Mouse (Mus musculus): Measurements from ENCODE around the gene 4930518I15Rik. TPM values are rescaled to one million over a fixed set of nuclear protein-coding genes. Genes with fewer than 3 reads are reported as not detected.

4930518I15Rik gene
- polyA plus RNA-seq, 1 experiment from 2014 or later: 7.2 TPM

DNA sequence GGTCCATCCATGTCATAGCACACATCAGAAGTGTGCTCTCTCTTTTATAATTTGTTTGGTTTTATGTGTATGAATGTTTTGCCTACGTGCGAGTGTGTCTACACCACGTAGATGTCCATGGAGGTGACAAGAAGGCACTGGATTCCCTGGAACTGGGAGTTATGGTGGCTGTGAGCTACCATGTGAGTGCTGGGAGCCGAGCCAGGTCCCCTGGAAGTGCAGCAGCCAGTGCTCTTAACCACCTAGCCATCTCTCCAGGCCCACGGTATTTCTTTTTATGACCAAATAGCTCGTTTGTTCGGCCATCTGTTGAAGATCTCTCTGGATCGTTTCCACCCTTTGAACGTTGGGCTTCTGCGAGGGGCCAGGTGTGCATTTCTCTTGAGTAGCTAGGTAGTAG, 14.4 kb downstream of the 4930518I15Rik start:
- Histone ChIP-seq H3K27me3 (ENCODE audit: insufficient read depth, low read length) (no peaks in the 10 kb centered on the region), H3K36me3 (ENCODE audit: insufficient read depth) (peaks cover 41% of the 10 kb centered on the region), H3K9ac (no peak overlapping the region), H3K4me2 (peak overlapping the region; percentile 75), H3K4me1 (ENCODE audit: insufficient read depth) (peaks cover 38% of the 10 kb centered on the region), H3K27ac (ENCODE audit: low read depth) (no peak overlapping the region), H3K9me3 (ENCODE audit: low read depth, low read length) (no peaks in the 10 kb centered on the region), H3K4me3 (ENCODE audit: low read depth, low read length) (no peak overlapping the region; the same call in 1 of the 2 replicates)
- no peak for TF ChIP-seq CTCF (IDR thresholded peaks at IDR 0.05; ENCODE audit: low read depth)
- no peak for ATAC-seq (ENCODE audit: insufficient read depth)
- DNase-seq: no peak
- WGBS: 65% methylated on average over 10 of the region's 10 CpGs

DNA sequence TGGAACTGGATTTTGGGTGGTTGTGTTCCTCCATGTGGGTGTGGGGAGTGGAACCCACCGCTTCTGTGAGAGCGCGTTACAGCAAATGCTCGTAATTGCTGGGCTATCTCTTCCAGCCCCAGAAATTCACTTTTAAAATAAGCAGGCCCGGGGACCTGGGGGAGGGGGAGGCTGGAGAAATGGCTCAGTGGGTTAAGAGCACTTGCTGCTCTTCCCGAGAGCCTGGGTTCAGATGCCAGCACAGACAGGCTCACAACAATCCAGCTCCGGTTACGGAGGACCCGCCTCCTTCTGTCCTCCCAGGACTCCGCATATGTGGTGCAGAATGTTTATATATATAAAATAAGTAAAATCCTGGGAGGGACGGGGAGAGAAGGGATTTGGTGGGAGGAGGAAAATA, 15.0 kb downstream of the 4930518I15Rik start:
- H3K4me1 ChIP-seq (ENCODE audit: insufficient read depth): peaks cover 41% of the 10 kb centered on the region
- peak overlapping the region; percentile 91 for H3K4me3 ChIP-seq (ENCODE audit: low read depth, low read length)
- ATAC-seq (ENCODE audit: insufficient read depth): no peak
- H3K27me3 ChIP-seq (ENCODE audit: insufficient read depth, low read length): no peaks in the 10 kb centered on the region
- H3K36me3 ChIP-seq (ENCODE audit: insufficient read depth): peaks cover 35% of the 10 kb centered on the region
- WGBS: 10% methylated on average over 11 of the region's 11 CpGs
- H3K27ac ChIP-seq (ENCODE audit: low read depth): peak overlapping the region; percentile 96
- peak; percentile 65 for DNase-seq
- no peak for TF ChIP-seq CTCF (IDR thresholded peaks at IDR 0.05; ENCODE audit: low read depth)
- H3K4me2 ChIP-seq: peak overlapping the region; percentile 75
- peak overlapping the region; percentile 86 for H3K9ac ChIP-seq
- H3K9me3 ChIP-seq (ENCODE audit: low read depth, low read length): no peaks in the 10 kb centered on the region

DNA sequence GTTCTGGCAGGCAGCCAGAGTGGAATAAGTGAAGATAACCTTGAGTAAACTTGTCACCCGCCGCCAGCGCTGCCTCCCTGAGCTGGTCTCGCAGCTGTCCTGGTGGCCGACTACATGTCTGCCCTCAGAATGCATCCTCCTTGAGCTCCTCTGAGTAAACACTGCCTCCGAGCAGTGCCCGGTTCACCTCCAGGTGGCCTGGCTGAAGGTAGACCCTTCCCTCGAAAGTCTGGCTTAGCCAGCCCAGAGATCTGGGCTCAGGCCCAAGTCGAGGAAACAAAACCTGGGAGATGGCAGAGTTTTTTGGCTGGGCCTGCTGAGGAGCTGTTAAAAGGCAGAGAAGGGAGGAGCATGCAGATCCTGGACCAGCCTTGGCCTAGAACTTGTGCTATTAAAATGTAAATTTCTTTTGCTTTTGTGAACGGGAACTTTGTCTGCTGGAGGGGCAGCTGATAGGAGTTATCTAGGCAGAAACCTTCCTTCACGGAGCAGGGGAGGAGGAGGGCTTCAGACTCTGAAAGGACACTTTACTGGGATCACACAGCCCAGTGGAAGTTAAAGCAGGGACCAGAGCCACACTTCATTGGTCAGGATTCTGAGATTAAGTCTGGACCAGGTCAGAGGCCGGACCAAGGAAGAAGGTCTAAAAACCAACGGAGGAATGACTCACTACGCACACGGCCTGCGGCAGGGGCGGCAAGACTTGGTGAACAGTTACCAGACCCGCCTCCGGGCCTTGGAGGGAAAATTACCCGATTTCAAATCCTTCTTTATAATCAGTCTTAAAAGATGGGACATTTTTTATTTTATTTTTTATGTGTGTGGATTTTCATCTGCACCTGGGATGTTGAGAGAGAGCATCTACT, 15.7 kb downstream of the 4930518I15Rik start:
- H3K4me3 ChIP-seq (ENCODE audit: low read depth, low read length): peak overlapping the region; percentile 91

DNA sequence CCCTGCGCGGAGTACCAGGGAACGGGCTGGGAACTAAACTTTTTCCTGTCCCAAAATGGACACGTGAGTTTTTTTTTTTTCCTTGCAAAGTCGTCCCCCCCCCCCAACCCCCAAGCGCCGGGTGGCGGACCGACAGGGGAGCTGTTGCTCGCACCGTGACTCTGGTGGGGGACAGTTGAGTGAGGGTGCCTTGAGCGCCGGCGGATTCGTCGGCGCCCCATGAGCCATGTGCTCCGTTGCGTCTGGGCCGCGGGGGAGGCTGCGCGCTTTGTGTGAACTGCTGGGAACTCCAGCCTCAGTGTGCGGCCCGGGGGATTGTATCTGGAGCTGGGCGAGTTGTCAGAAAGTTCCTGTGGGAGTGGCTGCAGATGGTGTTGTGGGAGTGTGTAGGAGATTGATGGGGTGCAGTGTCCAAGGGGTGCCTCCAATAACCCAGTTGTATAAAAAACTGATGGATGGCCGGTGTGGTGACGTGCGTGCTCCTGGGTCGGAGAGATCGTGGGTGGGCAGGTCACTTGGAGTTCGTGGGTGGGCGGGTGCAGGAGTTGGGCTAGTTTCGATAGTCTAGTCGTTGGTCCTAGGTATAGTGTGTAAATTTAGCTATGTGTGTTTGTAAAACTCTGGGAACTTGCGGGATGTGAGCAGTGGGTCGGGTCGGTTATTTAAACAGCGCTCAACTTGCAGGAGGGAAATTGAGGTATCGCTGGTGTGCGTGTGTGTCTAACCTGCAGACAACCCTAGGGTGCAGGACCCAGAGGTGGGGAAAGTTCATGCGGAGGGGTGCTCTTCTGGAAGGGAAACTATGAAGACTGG, 16.5 kb downstream of the 4930518I15Rik start:
- ATAC-seq (ENCODE audit: insufficient read depth): peak; percentile 46
- WGBS: under 1% methylated on average over 42 of the region's 42 CpGs
- TF ChIP-seq CTCF (IDR thresholded peaks at IDR 0.05; ENCODE audit: low read depth): peak; percentile 34; the same call in 1 of the 2 replicates
- peaks cover 41% of the 10 kb centered on the region for H3K4me1 ChIP-seq (ENCODE audit: insufficient read depth)
- H3K27ac ChIP-seq (ENCODE audit: low read depth): peak overlapping the region; percentile 96
- peak overlapping the region; percentile 75 for H3K4me2 ChIP-seq
- H3K27me3 ChIP-seq (ENCODE audit: insufficient read depth, low read length): no peaks in the 10 kb centered on the region
- H3K4me3 ChIP-seq (ENCODE audit: low read depth, low read length): peak overlapping the region; percentile 91
- peak; percentile 87 for DNase-seq
- no peaks in the 10 kb centered on the region for H3K9me3 ChIP-seq (ENCODE audit: low read depth, low read length)
- peaks cover 32% of the 10 kb centered on the region for H3K36me3 ChIP-seq (ENCODE audit: insufficient read depth)
- peak overlapping the region; percentile 86 for H3K9ac ChIP-seq

More for the DNA sequence above, 15.7 kb downstream of the 4930518I15Rik start:
- H3K36me3 ChIP-seq (ENCODE audit: insufficient read depth): peaks cover 34% of the 10 kb centered on the region
- peak overlapping the region; percentile 86 for H3K9ac ChIP-seq
- ATAC-seq (ENCODE audit: insufficient read depth) (peak; percentile 16; the same call in 1 of the 2 replicates), DNase-seq (peak; percentile 84)
- no peaks in the 10 kb centered on the region for H3K27me3 ChIP-seq (ENCODE audit: insufficient read depth, low read length)
- H3K27ac ChIP-seq (ENCODE audit: low read depth): peak overlapping the region; percentile 96
- 4% methylated on average over 20 of the region's 20 CpGs for WGBS
- no peaks in the 10 kb centered on the region for H3K9me3 ChIP-seq (ENCODE audit: low read depth, low read length)
- H3K4me2 ChIP-seq: peak overlapping the region; percentile 75
- peak; percentile 44 for TF ChIP-seq CTCF (IDR thresholded peaks at IDR 0.05; ENCODE audit: low read depth)
- peaks cover 41% of the 10 kb centered on the region for H3K4me1 ChIP-seq (ENCODE audit: insufficient read depth)

DNA sequence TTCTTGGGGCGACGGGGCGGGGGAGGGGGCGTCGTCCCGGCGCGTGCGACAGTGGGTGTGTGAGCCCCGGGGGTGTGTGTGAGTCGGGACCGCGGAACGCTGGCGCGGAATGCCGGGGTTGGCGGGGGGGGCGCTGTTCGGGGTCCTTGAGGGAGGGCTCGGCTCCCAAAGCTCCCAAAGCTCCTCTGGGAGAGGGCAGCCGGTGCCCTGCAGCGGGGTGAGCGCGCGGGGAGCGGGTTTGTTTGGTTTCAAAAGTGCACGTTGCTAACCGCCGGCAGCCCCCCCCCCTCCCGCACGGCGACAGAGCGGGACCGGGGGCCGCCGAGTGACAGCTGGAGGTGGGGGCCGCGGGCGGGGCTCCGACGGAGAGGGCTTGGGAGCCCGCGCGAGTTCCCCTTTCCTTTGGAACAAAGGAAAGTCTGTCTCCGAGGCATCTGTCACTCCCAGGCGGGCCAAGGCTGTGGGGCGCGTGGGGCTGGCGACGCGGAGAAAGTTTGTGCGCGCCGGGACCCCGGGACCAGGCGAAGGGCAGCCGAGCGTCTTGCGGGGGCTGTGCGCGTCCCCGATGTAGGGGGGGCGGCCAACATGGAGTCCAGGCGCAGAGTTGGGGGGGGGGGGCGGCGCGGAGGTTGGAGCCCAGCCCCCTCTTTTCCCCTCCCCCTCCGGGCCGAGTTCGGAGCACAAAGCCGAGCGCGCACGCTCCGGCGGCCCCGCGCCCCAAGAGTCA, 17.3 kb downstream of the 4930518I15Rik start:
- WGBS: under 1% methylated on average over 73 of the region's 79 CpGs

DNA sequence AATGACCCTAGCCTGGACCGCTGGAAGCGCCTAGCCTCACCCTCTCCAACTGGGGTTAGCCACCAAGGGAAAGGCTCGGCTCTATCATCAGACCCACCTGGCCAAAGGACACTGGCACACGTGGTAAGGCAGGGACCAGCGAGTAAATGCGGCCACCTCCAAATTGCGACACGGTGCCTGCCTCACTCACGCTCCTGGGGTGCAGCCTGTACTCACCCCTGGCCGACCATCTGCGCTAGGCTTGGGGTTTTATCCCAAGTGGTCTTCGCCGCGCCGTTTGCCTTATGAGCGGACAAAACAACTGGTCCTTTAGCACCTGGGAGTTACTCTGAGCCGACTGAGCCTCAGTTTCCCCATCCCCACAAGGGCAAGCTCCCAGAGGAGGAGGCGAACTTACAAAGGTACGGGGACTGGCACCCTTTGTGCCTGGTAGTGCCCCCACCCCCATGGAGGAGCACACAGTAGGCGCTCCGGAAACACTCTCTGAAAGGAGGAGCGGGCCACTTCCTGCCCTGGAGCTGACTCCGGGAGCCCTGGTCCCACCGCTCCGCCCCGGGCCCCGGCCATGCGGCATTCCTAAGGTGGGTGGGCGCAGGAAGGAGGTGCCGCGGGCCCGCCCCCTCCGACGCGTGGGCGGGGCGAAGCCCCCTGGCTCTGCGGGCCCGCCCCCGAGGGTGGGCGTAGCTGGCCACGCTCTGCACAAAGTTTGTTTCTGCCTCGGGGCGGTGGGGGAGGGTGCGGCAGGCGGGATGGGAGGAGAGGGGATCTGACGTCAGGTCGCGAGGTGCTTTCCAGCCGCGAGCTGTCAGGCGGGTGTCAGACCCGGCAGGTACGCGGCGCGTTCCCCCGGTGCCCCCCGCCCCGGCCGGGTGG, 18.2 kb downstream of the 4930518I15Rik start, which contains the start of gene Tgif2:
Gene Tgif2 (plus strand): TSS at position 689 of the 873 bp plus-strand sequence.
- Histone ChIP-seq H3K4me1 (ENCODE audit: insufficient read depth) (peaks cover 34% of the 10 kb centered on the region), H3K27ac (ENCODE audit: low read depth) (peak within 1 kb of the TSS; percentile 96), H3K36me3 (ENCODE audit: insufficient read depth) (peaks cover 27% of the 10 kb centered on the region), H3K9me3 (ENCODE audit: low read depth, low read length) (no peaks in the 10 kb centered on the region), H3K4me2 (peak within 1 kb of the TSS; percentile 75), H3K9ac (peak within 1 kb of the TSS; percentile 86), H3K27me3 (ENCODE audit: insufficient read depth, low read length) (no peaks in the 10 kb centered on the region), H3K4me3 (ENCODE audit: low read depth, low read length) (peak within 1 kb of the TSS; percentile 91)
- ATAC-seq (ENCODE audit: insufficient read depth): peak; percentile 88
- 1% methylated on average over 61 of the region's 61 CpGs for WGBS
- DNase-seq: peak; percentile 98
- 0 out of 2 replicates have a peak, but pooled peaks have one; percentile 1 for TF ChIP-seq CTCF (IDR thresholded peaks at IDR 0.05; ENCODE audit: low read depth)

More for the DNA sequence above, 17.3 kb downstream of the 4930518I15Rik start:
- peak overlapping the region; percentile 86 for H3K9ac ChIP-seq
- no peaks in the 10 kb centered on the region for H3K27me3 ChIP-seq (ENCODE audit: insufficient read depth, low read length)
- peak overlapping the region; percentile 91 for H3K4me3 ChIP-seq (ENCODE audit: low read depth, low read length)
- DNase-seq: peak; percentile 80
- H3K4me2 ChIP-seq: peak overlapping the region; percentile 75
- ATAC-seq (ENCODE audit: insufficient read depth): peak; percentile 52
- peak overlapping the region; percentile 96 for H3K27ac ChIP-seq (ENCODE audit: low read depth)
- H3K9me3 ChIP-seq (ENCODE audit: low read depth, low read length): no peaks in the 10 kb centered on the region
- TF ChIP-seq CTCF (IDR thresholded peaks at IDR 0.05; ENCODE audit: low read depth): no peak
- H3K4me1 ChIP-seq (ENCODE audit: insufficient read depth): peaks cover 39% of the 10 kb centered on the region
- peaks cover 27% of the 10 kb centered on the region for H3K36me3 ChIP-seq (ENCODE audit: insufficient read depth)

Measured in lung, embryonic 14.5 days (tissue).